Mouse (Mus musculus) urinary bladder, adult 2 months (tissue): Measurements from ENCODE around the gene Tnnt2. TPM values are rescaled to one million over a fixed set of nuclear protein-coding genes. Genes with fewer than 3 reads are reported as not detected.

Source experiments
- DNase-seq: peaks from one replicate; pipeline ENCODE4 v3.0.0; 2022; ENCODE audit warnings: low spot score
- polyA plus RNA-seq: library from polyadenylated mRNA; depleted of rRNA; stranded (reverse); fragments of >200 nt; gene quantifications from 2 replicates; pipeline ENCODE4 v1.2.3, GENCODE M21; 2012; rRNA removed

Tnnt2 gene
- 274 and 426 TPM in 2 replicates for polyA plus RNA-seq

GRCm38 (mm10) chr1:135835716-135836483 lies at the start of gene Tnnt2:
Tnnt2 (plus strand) TSS chr1:135836354.
- no peak for DNase-seq

- DNase-seq, result no peak
Observed at GRCm38 (mm10) chr1:135787799-135788198, 48.4 kb upstream of the Tnnt2 start.

- DNase-seq, result no peak
Observed at GRCm38 (mm10) chr1:135788708-135789107, 47.4 kb upstream of the Tnnt2 start.

- DNase-seq, result peak; percentile 61
Observed at GRCm38 (mm10) chr1:135789815-135790214, 46.3 kb upstream of the Tnnt2 start.

GRCm38 (mm10) chr1:135792143-135792939 lies 43.8 kb upstream of the Tnnt2 start:
- DNase-seq, result no peak

- DNase-seq, result peak; percentile 66
Observed at GRCm38 (mm10) chr1:135793370-135794215, 42.6 kb upstream of the Tnnt2 start.

- no peak for DNase-seq
Observed at GRCm38 (mm10) chr1:135794216-135795134, 41.7 kb upstream of the Tnnt2 start.

GRCm38 (mm10) chr1:135798492-135798891 lies 37.7 kb upstream of the Tnnt2 start:
- DNase-seq, result no peak

GRCm38 (mm10) chr1:135799109-135799627 lies 37.0 kb upstream of the Tnnt2 start:
- no peak for DNase-seq

GRCm38 (mm10) chr1:135800192-135800950 lies 35.8 kb upstream of the Tnnt2 start:
- no peak for DNase-seq

- DNase-seq, result no peak
Observed at GRCm38 (mm10) chr1:135807546-135807945, 28.6 kb upstream of the Tnnt2 start.

GRCm38 (mm10) chr1:135810180-135810579 lies 26.0 kb upstream of the Tnnt2 start:
- no peak for DNase-seq

GRCm38 (mm10) chr1:135811016-135811646 lies 25.0 kb upstream of the Tnnt2 start:
- DNase-seq, result peak; percentile 75

- DNase-seq, result no peak
Observed at GRCm38 (mm10) chr1:135812205-135812604, 23.9 kb upstream of the Tnnt2 start.

GRCm38 (mm10) chr1:135812618-135813017 lies 23.5 kb upstream of the Tnnt2 start:
- DNase-seq, result no peak

- DNase-seq, result no peak
Observed at GRCm38 (mm10) chr1:135813071-135813470, 23.1 kb upstream of the Tnnt2 start.

- no peak for DNase-seq
Observed at GRCm38 (mm10) chr1:135813687-135814395, 22.3 kb upstream of the Tnnt2 start.

- DNase-seq, result no peak
Observed at GRCm38 (mm10) chr1:135814531-135814930, 21.6 kb upstream of the Tnnt2 start.

GRCm38 (mm10) chr1:135817595-135817994 lies 18.6 kb upstream of the Tnnt2 start:
- DNase-seq, result no peak
